Mouse (Mus musculus) myocyte (in vitro differentiated cells): ENCODE measurements around the gene Rplp2. TPM values are rescaled to one million over a fixed set of nuclear protein-coding genes. Genes with fewer than 3 reads are reported as not detected.

Source experiments
- H3K27me3 ChIP-seq: one replicate; pipeline ENCODE4 v1.6.1; 2011; ENCODE audit not compliant: control insufficient read depth, insufficient read depth, insufficient read length
- H3K36me3 ChIP-seq: one replicate; pipeline ENCODE4 v1.6.1; 2011; ENCODE audit not compliant: control insufficient read depth, insufficient read depth
- H3K4me2 ChIP-seq: one replicate; pipeline ENCODE4 v1.6.1; 2011; ENCODE audit warnings: low read depth, control low read depth
- H3K4me3 ChIP-seq: one replicate; pipeline ENCODE4 v1.5.1; 2011; ENCODE audit warnings: mild to moderate bottlenecking, control low read depth, moderate library complexity
- H3K79me2 ChIP-seq: one replicate; pipeline ENCODE4 v1.6.1; 2011; ENCODE audit not compliant: control insufficient read depth, insufficient read depth
- H3ac ChIP-seq: one replicate; pipeline ENCODE4 v1.6.1; 2011; ENCODE audit not compliant: control insufficient read depth, insufficient read length
- CEBPB ChIP-seq: IDR thresholded peaks from 2 replicates; pipeline ENCODE4 v1.6.1; 2011; ENCODE audit warnings: mild to moderate bottlenecking, moderate library complexity; ENCODE audit not compliant: poor library complexity, insufficient read depth, severe bottlenecking
- E2F4 ChIP-seq: IDR thresholded peaks from one replicate; pipeline ENCODE4 v1.6.1; 2011; ENCODE audit warnings: mild to moderate bottlenecking, control low read depth, moderate library complexity; ENCODE audit not compliant: insufficient read depth
- MAX ChIP-seq: IDR thresholded peaks from one replicate; pipeline ENCODE4 v1.6.1; 2011; ENCODE audit warnings: low read depth, mild to moderate bottlenecking, control low read depth
- MYOD1 ChIP-seq, 3 experiments: IDR thresholded peaks; one replicate each; pipeline ENCODE4 v1.6.1; 2011; ENCODE audit warnings: control low read depth in 2 of 3, low read depth in 2 of 3, mild to moderate bottlenecking in 2 of 3, moderate library complexity in 1 of 3; ENCODE audit not compliant: insufficient read length in 2 of 3, control insufficient read depth in 1 of 3
- MYOG ChIP-seq, 3 experiments: IDR thresholded peaks; one replicate each; pipeline ENCODE4 v1.6.1; 2011; ENCODE audit warnings: control low read depth in 2 of 3, low read depth in 2 of 3, mild to moderate bottlenecking in 2 of 3; ENCODE audit not compliant: insufficient read length in 2 of 3, control insufficient read depth in 1 of 3, insufficient read depth in 1 of 3
- POLR2A ChIP-seq: IDR thresholded peaks from one replicate; pipeline ENCODE4 v1.6.1; 2011; ENCODE audit warnings: low read depth, mild to moderate bottlenecking, control low read depth, moderate library complexity; ENCODE audit not compliant: insufficient read length
- POLR2AphosphoS2 ChIP-seq: IDR thresholded peaks from one replicate; pipeline ENCODE4 v1.6.1; 2011; ENCODE audit warnings: low read depth, control low read depth; ENCODE audit not compliant: insufficient read length
- REST ChIP-seq: IDR thresholded peaks from one replicate; pipeline ENCODE4 v1.6.1; 2011; ENCODE audit warnings: mild to moderate bottlenecking, control low read depth, moderate library complexity; ENCODE audit not compliant: insufficient read depth, insufficient read length
- SRF ChIP-seq: IDR thresholded peaks from one replicate; pipeline ENCODE4 v1.6.1; 2011; ENCODE audit warnings: low read depth; ENCODE audit not compliant: control insufficient read depth, insufficient read length
- TCF12 ChIP-seq: IDR thresholded peaks from one replicate; pipeline ENCODE4 v1.6.1; 2011; ENCODE audit warnings: mild to moderate bottlenecking, control low read depth; ENCODE audit not compliant: poor library complexity, insufficient read depth, severe bottlenecking
- TCF3 ChIP-seq: IDR thresholded peaks from one replicate; pipeline ENCODE4 v1.6.1; 2011; ENCODE audit warnings: low read depth, control low read depth; ENCODE audit not compliant: insufficient read length
- USF1 ChIP-seq: IDR thresholded peaks from one replicate; pipeline ENCODE4 v1.6.1; 2011; ENCODE audit warnings: low read depth, mild to moderate bottlenecking, control low read depth, moderate library complexity
- polyA plus RNA-seq: library from polyadenylated mRNA; unstranded; fragments of >200 nt; fragmentation: generic; extraction: Trizol; gene quantifications from one replicate; pipeline ENCODE4 v1.2.1, GENCODE M21; 2012; ENCODE audit warnings: missing spikeins

Rplp2 gene
- polyA plus RNA-seq, 1 experiment, result 5,265 TPM

DNA sequence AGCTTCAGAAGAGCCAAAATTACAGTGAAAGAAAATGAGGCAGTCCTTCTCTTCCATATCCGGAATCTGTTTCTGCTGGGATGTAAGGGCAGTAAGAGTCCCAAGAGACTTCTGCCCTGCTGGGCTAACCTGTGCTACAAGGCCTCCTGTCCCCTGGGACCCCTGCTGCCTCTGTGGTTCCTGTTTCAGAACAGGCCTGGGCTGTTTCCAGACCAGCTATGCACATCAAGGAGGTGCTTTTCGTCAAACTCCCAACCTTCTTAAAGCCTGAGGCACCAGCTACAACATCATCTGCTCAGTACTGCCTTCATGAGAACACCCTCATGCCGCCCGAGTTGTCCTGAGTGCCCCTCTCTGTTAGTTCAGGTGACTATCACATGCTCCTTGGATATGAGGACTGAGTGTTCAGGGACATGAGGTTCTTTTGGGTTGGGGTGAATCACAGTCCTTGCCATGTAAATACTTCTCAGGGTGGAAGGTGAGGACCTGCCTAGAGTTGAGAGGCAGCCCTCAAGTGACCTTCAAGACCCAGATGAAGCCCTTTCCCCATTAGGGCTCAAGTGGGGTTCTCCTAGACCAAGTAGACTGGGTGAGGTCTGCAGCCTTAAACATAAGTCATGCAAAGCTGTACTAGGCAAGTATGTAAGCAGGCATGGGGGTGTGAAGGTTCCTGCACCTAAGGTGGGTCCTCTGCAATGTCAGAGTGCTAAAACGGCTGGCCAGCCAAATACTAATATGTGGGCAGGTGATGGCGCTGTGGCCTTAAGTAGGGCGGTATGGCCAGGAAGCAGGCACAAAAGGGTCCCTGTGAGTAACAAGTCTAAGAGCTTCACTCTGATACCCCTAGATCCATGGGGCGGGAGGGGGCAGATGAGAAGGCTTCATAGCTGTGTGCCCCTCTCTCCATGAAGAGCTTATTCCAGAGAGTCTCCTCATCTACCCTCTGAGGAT lies 29.2 kb upstream of the Rplp2 start:
- Histone ChIP-seq H3K79me2 (no peaks in the 10 kb centered on the region), H3K27me3 (no peaks in the 10 kb centered on the region), H3ac (no peak overlapping the region), H3K4me3 (no peak overlapping the region), H3K36me3 (no peaks in the 10 kb centered on the region), H3K4me2 (no peak overlapping the region)
- no peak for TF ChIP-seq POLR2AphosphoS2
- TF ChIP-seq MAX, result no peak
- no peak for TF ChIP-seq SRF
- TF ChIP-seq MYOG (IDR thresholded peaks at IDR 0.05; ENCODE audit: control insufficient read depth in 1 of 3, insufficient read depth in 1 of 3, insufficient read length in 2 of 3, low read depth in 2 of 3), result no peak
- no peak for TF ChIP-seq TCF3
- TF ChIP-seq TCF12, result no peak
- TF ChIP-seq POLR2A, result no peak
- TF ChIP-seq REST, result no peak
- TF ChIP-seq MYOD1 (IDR thresholded peaks at IDR 0.05; ENCODE audit: control insufficient read depth in 1 of 3, insufficient read length in 2 of 3, low read depth in 2 of 3), result no peak
- TF ChIP-seq E2F4, result no peak
- TF ChIP-seq USF1, result no peak
- no peak for TF ChIP-seq CEBPB

DNA sequence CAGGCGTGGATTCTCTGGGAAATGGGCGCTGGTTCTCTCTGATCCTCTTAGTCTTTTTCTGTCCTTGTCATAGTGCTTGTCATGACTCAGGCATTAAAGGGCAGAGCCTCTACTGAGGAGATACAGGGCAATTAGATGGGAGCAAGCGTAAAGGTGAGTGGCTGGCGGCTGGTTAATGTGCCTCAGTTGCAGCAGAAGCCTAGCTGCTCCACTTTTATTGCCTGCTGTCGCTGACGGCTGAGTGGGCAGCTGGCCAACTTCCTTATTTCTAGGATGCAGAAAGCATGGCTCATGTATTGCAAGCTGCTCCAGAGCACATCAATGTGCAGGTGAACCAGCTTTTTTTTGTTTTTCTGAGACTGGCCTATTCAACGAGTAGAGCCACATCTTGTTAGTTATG lies 28.2 kb upstream of the Rplp2 start:
- TF ChIP-seq SRF, result no peak
- no peak for TF ChIP-seq MYOG (IDR thresholded peaks at IDR 0.05; ENCODE audit: control insufficient read depth in 1 of 3, insufficient read depth in 1 of 3, insufficient read length in 2 of 3, low read depth in 2 of 3)
- TF ChIP-seq USF1, result no peak
- TF ChIP-seq TCF3, result no peak
- no peaks in the 10 kb centered on the region for H3K36me3 ChIP-seq
- no peak overlapping the region for H3ac ChIP-seq
- no peaks in the 10 kb centered on the region for H3K79me2 ChIP-seq
- no peak overlapping the region for H3K4me2 ChIP-seq
- H3K27me3 ChIP-seq, result no peaks in the 10 kb centered on the region
- no peak overlapping the region for H3K4me3 ChIP-seq

DNA sequence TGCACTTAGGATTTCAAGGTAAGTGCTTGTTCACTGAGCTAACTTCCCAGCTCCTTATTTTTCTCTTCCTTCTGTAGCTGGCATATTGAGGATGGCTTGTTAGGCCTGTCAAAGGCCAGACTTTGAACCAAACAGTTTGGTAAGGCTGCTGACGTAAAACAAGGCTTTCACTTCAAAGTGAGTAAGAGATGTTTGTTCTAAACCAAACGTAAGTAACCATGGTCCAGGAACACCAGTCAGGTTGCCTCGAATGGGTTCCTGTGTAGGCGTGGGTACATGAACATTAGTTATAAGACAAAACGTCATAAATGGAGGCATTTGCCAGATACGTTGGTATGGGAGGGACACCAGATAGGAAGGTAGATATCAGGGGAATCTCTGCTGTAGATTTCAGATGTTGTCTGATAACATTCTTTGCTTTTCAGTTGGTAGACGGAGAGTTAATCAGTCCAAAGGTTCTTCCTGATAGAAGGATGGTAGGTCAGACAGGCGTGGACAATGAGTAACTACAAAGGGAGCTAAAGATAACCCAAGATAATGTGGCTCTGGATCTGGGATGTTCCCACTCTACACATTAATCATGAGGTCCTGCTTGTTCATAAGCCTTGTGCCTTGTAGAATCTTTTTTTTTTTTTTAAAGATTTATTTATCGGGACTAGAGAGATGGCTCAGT lies 27.0 kb upstream of the Rplp2 start:
- TF ChIP-seq E2F4, result no peak
- no peak for TF ChIP-seq REST
- TF ChIP-seq SRF, result no peak
- TF ChIP-seq POLR2A, result no peak
- no peak for TF ChIP-seq CEBPB
- TF ChIP-seq MAX, result no peak
- TF ChIP-seq MYOG (IDR thresholded peaks at IDR 0.05; ENCODE audit: control insufficient read depth in 1 of 3, insufficient read depth in 1 of 3, insufficient read length in 2 of 3, low read depth in 2 of 3), result no peak
- no peak for TF ChIP-seq USF1
- TF ChIP-seq TCF3, result no peak
- no peak for TF ChIP-seq TCF12
- no peak for TF ChIP-seq MYOD1 (IDR thresholded peaks at IDR 0.05; ENCODE audit: control insufficient read depth in 1 of 3, insufficient read length in 2 of 3, low read depth in 2 of 3)
- no peak for TF ChIP-seq POLR2AphosphoS2
- no peak overlapping the region for H3K4me2 ChIP-seq

DNA sequence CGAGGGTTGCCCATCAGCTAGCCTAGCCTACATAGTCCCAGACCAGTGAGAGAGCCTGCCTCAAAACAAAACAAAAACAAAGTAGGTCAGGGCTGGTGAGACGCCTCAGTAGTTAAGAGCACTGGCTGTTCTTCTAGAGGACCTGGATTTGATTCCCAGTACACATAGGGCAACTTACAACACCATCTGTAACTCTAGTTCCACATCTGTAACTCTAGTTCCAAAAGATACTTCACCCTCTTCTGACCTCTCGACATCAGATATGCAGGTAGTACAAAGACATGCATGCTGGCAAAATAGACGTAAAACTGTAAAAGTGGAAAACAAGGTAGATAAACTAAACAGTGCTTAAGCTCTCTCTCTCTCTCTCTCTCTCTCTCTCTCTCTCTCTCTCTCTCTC lies 23.4 kb upstream of the Rplp2 start:
- Histone ChIP-seq H3ac (no peak overlapping the region), H3K79me2 (no peaks in the 10 kb centered on the region), H3K4me3 (no peak overlapping the region), H3K27me3 (no peaks in the 10 kb centered on the region), H3K36me3 (no peaks in the 10 kb centered on the region), H3K4me2 (no peak overlapping the region)
- TF ChIP-seq CEBPB (no peak), USF1 (no peak), POLR2AphosphoS2 (no peak), REST (no peak), POLR2A (no peak), MYOG (IDR thresholded peaks at IDR 0.05; ENCODE audit: control insufficient read depth in 1 of 3, insufficient read depth in 1 of 3, insufficient read length in 2 of 3, low read depth in 2 of 3) (no peak), TCF3 (no peak), TCF12 (no peak), MAX (no peak), E2F4 (no peak), MYOD1 (IDR thresholded peaks at IDR 0.05; ENCODE audit: control insufficient read depth in 1 of 3, insufficient read length in 2 of 3, low read depth in 2 of 3) (no peak), SRF (no peak)

More for the DNA sequence above, 27.0 kb upstream of the Rplp2 start:
- no peaks in the 10 kb centered on the region for H3K36me3 ChIP-seq
- H3ac ChIP-seq, result no peak overlapping the region
- H3K27me3 ChIP-seq, result no peaks in the 10 kb centered on the region
- H3K79me2 ChIP-seq, result no peaks in the 10 kb centered on the region
- H3K4me3 ChIP-seq, result no peak overlapping the region
